Mouse (Mus musculus): ENCODE measurements around the gene Olfr353. TPM values are rescaled to one million over a fixed set of nuclear protein-coding genes. Genes with fewer than 3 reads are reported as not detected.

Olfr353 gene
- polyA plus RNA-seq (2012) = not detected in 2 replicates

DNA sequence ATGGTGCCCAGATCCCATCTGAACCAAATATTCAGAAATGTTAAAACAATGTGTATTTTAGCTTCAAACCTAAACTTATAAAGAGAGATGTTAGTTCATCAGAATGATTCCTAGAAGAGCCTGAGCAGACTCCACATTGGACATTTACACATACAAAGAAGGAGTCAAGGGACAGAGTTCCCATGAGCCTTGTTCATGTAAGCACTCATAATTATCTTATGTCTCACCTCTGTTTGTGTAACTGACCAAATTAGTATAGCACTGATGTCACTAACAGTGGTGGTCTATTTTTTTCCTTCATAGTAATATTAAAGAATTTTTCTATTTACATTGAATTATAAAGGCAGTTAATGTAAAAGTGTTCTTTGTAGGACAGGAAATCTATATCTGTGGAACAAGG, at the start of gene Olfr353:
Gene Olfr353, minus strand, starts transcription at position 101 of the 400 bp plus-strand sequence.
- TF ChIP-seq GATA1 (IDR thresholded peaks at IDR 0.05; ENCODE audit: low read length) = no peak

DNA sequence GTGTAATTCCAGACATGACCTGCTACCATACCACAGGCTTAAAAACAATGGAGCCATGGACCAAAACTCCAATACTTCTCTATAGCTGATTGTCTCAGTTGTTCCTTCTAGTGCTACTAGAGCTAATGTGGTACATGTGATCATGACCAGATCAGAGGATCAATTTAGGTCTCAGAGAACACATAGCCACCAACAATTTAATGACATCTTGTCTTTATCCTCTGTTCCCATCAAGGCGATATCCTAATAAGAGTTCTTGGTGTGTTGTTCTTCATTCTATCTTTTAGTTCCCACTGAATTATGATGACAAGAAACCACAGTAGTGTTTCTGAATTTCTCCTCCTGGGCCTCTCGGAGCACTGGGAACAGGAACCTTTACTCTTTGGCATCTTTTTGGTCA, 44.1 kb upstream of the Olfr353 start, which contains the start of gene Olfr356:
Gene Olfr356, plus strand, starts transcription at position 301 of the 400 bp plus-strand sequence.
- no peak for TF ChIP-seq GATA1 (IDR thresholded peaks at IDR 0.05; ENCODE audit: low read length)

GRCm38 (mm10) chr2:36928797-36929196, 36.1 kb upstream of the Olfr353 start, which contains the start of gene Olfr355:
Gene Olfr355 (minus strand): TSS chr2:36928897.
- TF ChIP-seq GATA1 (IDR thresholded peaks at IDR 0.05; ENCODE audit: low read length) = no peak

- TF ChIP-seq GATA1 (IDR thresholded peaks at IDR 0.05; ENCODE audit: low read length) = no peak
These were observed 12.6 kb upstream of the Olfr353 start, which contains the start of gene Olfr354 for GRCm38 (mm10) chr2:36905380-36905779. Gene Olfr354 (plus strand): TSS chr2:36905680.

DNA sequence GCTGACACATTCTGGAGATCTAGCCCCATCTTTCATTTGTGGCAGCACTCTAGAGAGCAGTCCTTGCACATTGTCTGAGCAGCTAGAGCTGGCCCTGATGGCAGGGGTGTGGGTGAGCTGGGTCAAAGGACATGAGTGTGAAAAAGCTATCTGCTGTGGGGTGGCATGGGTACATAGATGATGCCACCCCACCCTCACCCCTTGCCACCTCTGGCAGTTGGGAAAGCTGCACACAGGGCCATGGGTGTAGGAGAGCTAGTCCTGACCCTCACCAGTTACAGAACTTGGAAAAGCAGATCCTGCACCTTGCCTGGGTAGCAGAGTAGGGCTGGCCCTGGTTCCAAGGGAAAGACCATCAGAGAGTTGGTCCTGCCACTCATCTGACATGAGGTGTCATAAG, 4.4 kb upstream of the Olfr353 start:
- TF ChIP-seq GATA1 (IDR thresholded peaks at IDR 0.05; ENCODE audit: low read length) = no peak

DNA sequence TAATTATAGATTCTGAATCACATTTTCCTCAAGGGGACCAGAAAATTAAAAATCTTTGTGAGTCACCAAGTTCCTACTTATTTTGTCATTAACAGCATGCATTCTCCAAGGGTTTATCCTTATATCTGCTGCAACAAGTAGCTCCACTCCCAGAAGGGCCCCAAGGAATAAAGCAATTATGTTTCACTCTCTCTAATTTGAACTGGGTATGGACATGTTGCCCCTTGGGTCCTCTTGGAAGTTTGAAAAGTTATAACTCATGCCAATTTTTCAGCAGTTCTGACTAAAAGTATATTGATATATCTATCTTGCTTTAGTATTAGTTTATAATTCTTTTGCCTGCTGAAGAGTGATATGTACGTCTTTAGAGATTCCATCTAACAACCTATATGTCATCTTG, 24.6 kb downstream of the Olfr353 start, which contains the start of gene Olfr352:
Gene Olfr352, plus strand, starts transcription at position 301 of the 400 bp plus-strand sequence.
- TF ChIP-seq GATA1 (IDR thresholded peaks at IDR 0.05; ENCODE audit: low read length) = no peak

DNA sequence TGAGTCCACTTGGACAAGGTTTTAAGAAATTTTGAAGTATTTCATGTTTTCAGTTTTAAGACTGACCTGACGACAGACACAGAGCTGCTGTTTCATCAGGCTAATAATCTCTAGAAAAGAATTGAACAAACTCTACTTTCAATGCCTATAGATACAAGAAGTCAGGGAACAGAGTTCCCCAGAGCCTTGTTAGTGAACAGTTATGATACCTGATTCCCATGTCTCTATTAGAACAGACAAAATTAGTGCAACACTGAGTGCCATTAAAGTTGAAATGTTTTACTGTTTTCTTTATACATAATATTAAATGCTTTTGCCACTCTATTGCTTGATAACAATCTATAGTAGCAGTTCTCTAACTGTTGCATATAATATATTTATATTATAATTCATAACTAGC, 30.2 kb downstream of the Olfr353 start, which contains the start of gene Olfr351:
Gene Olfr351, minus strand, starts transcription at position 101 of the 400 bp plus-strand sequence.
- no peak for TF ChIP-seq GATA1 (IDR thresholded peaks at IDR 0.05; ENCODE audit: low read length)

- TF ChIP-seq GATA1 (IDR thresholded peaks at IDR 0.05; ENCODE audit: low read length) = no peak
These were observed 46.7 kb downstream of the Olfr353 start, which contains the start of gene Olfr350 for GRCm38 (mm10) chr2:36846010-36846409. Gene Olfr350 (plus strand): TSS chr2:36846310.

Other genes with a start within 250 kb of the Olfr353 start
- not detected in 2 replicates for gene Olfr346, start 207.1 kb downstream of the Olfr353 start, polyA plus RNA-seq (2012)
- not detected in 2 replicates for gene Olfr347, start 161.0 kb downstream of the Olfr353 start, polyA plus RNA-seq (2012)
- gene Olfr348, start 108.7 kb downstream of the Olfr353 start, polyA plus RNA-seq (2012) = not detected in 2 replicates
- not detected in 2 replicates for gene Olfr50, start 102.4 kb downstream of the Olfr353 start, polyA plus RNA-seq (2012)
- gene Olfr3, start 75.9 kb downstream of the Olfr353 start, polyA plus RNA-seq (2012) = not detected in 2 replicates
- gene Olfr350, start 46.6 kb downstream of the Olfr353 start, polyA plus RNA-seq (2012) = not detected in 2 replicates
- not detected in 2 replicates for gene Olfr351, start 30.3 kb downstream of the Olfr353 start, polyA plus RNA-seq (2012)
- gene Olfr352, start 24.5 kb downstream of the Olfr353 start, polyA plus RNA-seq (2012) = not detected in 2 replicates
- not detected in 2 replicates for gene Olfr354, start 12.7 kb upstream of the Olfr353 start, polyA plus RNA-seq (2012)
- not detected in 2 replicates for gene Olfr355, start 36.0 kb upstream of the Olfr353 start, polyA plus RNA-seq (2012)
- gene Olfr356, start 44.2 kb upstream of the Olfr353 start, polyA plus RNA-seq (2012) = not detected in 2 replicates
- gene Olfr357, start 100.9 kb upstream of the Olfr353 start, polyA plus RNA-seq (2012) = not detected in 2 replicates
- gene Olfr358, start 116.4 kb upstream of the Olfr353 start, polyA plus RNA-seq (2012) = not detected in 2 replicates
- not detected in 2 replicates for gene Olfr360, start 172.8 kb upstream of the Olfr353 start, polyA plus RNA-seq (2012)
- gene Olfr361, start 196.4 kb upstream of the Olfr353 start, polyA plus RNA-seq (2012) = not detected in 2 replicates
- not detected in 2 replicates for gene Olfr362, start 225.0 kb upstream of the Olfr353 start, polyA plus RNA-seq (2012)
- gene Olfr364-ps1, start 246.4 kb upstream of the Olfr353 start, polyA plus RNA-seq (2012) = not detected in 2 replicates